Mouse (Mus musculus): ENCODE measurements around the gene Tbl3. TPM values are rescaled to one million over a fixed set of nuclear protein-coding genes. Genes with fewer than 3 reads are reported as not detected.
A peak's percentile ranks its signal among the peaks of the same experiment; 100 is the strongest.
"Not testable (repeated sequence)": the region's sequence is repeated elsewhere in the genome, so short reads cannot be mapped to it uniquely, and the experiment has no call there.

Tbl3 gene
- total RNA-seq, 2 experiments from 2014 or later: 19.1 to 20.4 TPM

- DNase-seq (ENCODE audit: low spot score in 2 of 2): no peak
These were observed 20.7 kb upstream of the Tbl3 start for GRCm38 (mm10) chr17:24728184-24728583.

GRCm38 (mm10) chr17:24727618-24728017 is 20.2 kb upstream of the Tbl3 start, which contains the start of gene Rpl3l:
TSS of gene Rpl3l (plus strand) at chr17:24727820.
- no peak for DNase-seq (ENCODE audit: low spot score in 2 of 2)

- no peak for DNase-seq (ENCODE audit: low spot score in 2 of 2)
These were observed 18.4 kb upstream of the Tbl3 start for GRCm38 (mm10) chr17:24725637-24726390.

GRCm38 (mm10) chr17:24724184-24724583 is 16.7 kb upstream of the Tbl3 start, which contains the start of gene Ndufb10:
TSS of gene Ndufb10 (minus strand) at chr17:24724478.
- peak; percentile 98 for DNase-seq (ENCODE audit: low spot score in 2 of 2)

GRCm38 (mm10) chr17:24723881-24724180 is 16.4 kb upstream of the Tbl3 start:
- no peak for DNase-seq (ENCODE audit: low spot score in 2 of 2)

GRCm38 (mm10) chr17:24723122-24723880 is 15.8 kb upstream of the Tbl3 start:
- no peak for DNase-seq (ENCODE audit: low spot score in 2 of 2)

- no peak for DNase-seq (ENCODE audit: low spot score in 2 of 2)
These were observed 14.9 kb upstream of the Tbl3 start for GRCm38 (mm10) chr17:24722220-24722924.

- DNase-seq (ENCODE audit: low spot score in 2 of 2): not testable (repeated sequence)
These were observed 14.0 kb upstream of the Tbl3 start for GRCm38 (mm10) chr17:24721383-24721955.

GRCm38 (mm10) chr17:24720616-24721015 is 13.2 kb upstream of the Tbl3 start:
- DNase-seq (ENCODE audit: low spot score in 2 of 2): not testable (repeated sequence)

GRCm38 (mm10) chr17:24719494-24720222 is 12.2 kb upstream of the Tbl3 start:
- DNase-seq (ENCODE audit: low spot score in 2 of 2): peak; percentile 93 to 98

- not testable (repeated sequence) for DNase-seq (ENCODE audit: low spot score in 2 of 2)
These were observed 11.5 kb upstream of the Tbl3 start for GRCm38 (mm10) chr17:24718938-24719337.

- DNase-seq (ENCODE audit: low spot score in 2 of 2): no peak
These were observed 10.5 kb upstream of the Tbl3 start, which contains the start of the genes Rnf151 and Rps2 for GRCm38 (mm10) chr17:24717943-24718342. TSS of gene Rnf151 (minus strand) at chr17:24718063. TSS of gene Rps2 (plus strand) at chr17:24718116.

- DNase-seq (ENCODE audit: low spot score in 2 of 2): no peak
These were observed 8.8 kb upstream of the Tbl3 start for GRCm38 (mm10) chr17:24716166-24716682.

- no peak for DNase-seq (ENCODE audit: low spot score in 2 of 2)
These were observed 8.1 kb upstream of the Tbl3 start for GRCm38 (mm10) chr17:24715556-24715955.

- no peak for DNase-seq (ENCODE audit: low spot score in 2 of 2)
These were observed 1.2 kb upstream of the Tbl3 start for GRCm38 (mm10) chr17:24708646-24709045.

- DNase-seq (ENCODE audit: low spot score in 2 of 2): no peak
These were observed 453 bp upstream of the Tbl3 start for GRCm38 (mm10) chr17:24707801-24708425.

- DNase-seq (ENCODE audit: low spot score in 2 of 2): no peak
These were observed 1.6 kb downstream of the Tbl3 start for GRCm38 (mm10) chr17:24705821-24706220.

GRCm38 (mm10) chr17:24701251-24701650 is 6.2 kb downstream of the Tbl3 start:
- no peak for DNase-seq (ENCODE audit: low spot score in 2 of 2)

GRCm38 (mm10) chr17:24699473-24699872 is 8.0 kb downstream of the Tbl3 start:
- no peak for DNase-seq (ENCODE audit: low spot score in 2 of 2)

- DNase-seq (ENCODE audit: low spot score in 2 of 2): no peak
These were observed 8.7 kb downstream of the Tbl3 start for GRCm38 (mm10) chr17:24698715-24699114.

Measured in gastrocnemius, postnatal 4 days (tissue).